Mouse (Mus musculus): ENCODE data around the gene Nup188.

The Nup188 gene

DNA sequence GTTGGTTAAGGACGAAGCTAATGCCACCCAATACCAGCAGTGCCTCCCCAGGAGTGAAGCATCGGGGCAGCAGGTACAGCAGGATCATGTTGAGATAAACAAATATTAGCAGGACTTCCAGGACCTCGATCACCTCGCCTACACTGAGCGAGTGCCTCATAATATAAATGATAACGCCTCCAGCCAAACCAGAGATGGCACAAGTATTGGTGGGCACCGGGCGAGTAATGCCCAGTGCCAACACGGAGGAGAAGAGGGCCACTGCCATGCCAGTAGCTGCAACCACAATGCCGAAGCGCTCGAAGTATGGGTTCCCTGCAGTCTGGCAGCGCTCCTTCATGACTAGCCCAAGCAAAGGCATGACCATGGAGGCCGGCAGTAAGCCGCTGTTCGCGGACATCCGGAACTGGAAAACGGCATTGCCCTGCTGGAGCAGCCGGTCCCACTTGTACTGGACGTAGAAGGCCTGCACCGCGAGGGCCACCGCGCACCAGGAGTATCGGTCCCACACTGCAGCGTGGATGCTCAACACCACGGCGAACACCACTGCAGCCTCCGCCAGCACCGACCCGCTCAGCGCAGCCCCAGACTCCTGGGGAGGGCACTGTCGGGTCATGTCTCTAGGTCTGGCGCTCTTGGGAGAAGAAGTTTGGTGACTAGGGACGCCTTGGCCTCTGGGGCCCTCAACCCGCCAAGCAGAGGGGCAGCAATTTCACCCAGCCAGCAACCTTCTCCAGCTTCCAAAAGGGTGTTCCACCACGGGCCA lies 598 bp upstream of the Nup188 start:
- DNase-seq (ENCODE audit: low spot score): no peak

DNA sequence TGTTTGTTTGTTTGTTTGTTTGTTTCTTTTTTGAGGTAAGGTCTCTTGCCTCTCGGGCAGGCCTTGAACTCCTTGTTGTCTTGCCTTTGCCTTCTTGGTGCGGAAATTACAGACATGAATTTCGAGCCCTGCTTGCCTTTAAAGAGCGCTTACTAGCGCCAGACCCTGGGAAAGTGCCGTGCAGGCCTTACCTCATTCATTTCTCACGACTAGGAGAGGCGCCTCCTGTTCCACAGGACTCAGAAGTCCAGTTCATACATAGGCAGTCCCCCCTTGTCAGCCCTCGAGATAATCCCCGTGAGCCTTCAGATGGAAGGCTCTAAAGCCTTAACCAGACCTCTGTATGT lies 803 bp downstream of the Nup188 start:
- no peak for DNase-seq (ENCODE audit: low spot score)

- DNase-seq (ENCODE audit: low spot score): no peak
Observed at GRCm38 (mm10) chr2:30299525-30299924, 13.3 kb downstream of the Nup188 start.

DNA sequence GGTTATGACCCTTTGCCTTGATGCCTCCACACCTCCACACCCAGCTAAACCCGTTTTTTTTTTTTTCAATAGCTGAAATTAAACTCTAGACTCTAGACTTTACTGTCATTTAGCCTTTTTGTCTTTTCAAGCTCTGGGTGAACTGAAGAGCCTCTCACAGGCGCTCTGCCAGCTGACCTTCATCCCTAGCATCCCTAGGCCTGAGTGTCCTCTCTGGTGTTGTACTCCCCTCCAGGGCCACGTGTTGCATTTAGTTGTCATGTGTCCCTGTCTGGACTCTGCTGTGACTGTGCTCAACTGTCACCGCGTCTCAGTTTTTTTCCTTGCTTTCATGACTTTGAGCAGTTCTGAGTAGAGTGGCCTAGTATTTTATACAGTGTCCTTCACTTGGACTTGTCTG lies 13.8 kb downstream of the Nup188 start:
- DNase-seq (ENCODE audit: low spot score): no peak

DNA sequence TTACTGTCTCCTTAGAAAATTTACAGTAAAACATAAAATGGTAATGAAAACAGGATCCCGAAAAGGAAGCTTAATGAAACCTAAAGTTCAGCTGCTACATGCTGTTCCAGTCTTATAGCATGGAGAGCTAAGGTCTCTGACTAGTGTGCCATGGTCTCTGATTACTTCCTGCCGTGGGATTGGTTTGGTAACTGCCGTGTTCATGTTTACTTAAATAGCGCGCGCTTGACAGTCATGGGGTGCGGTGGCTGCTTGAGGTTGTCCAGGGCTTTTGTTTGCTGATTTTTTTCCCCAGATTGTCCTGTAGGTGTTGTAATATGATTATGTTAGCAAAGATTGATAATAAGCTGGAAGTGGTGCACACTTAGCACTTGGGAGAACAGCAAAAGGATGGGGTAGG lies 19.9 kb downstream of the Nup188 start:
- no peak for DNase-seq (ENCODE audit: low spot score)

- DNase-seq (ENCODE audit: low spot score): no peak
Observed at GRCm38 (mm10) chr2:30309351-30309750, 23.2 kb downstream of the Nup188 start.

DNA sequence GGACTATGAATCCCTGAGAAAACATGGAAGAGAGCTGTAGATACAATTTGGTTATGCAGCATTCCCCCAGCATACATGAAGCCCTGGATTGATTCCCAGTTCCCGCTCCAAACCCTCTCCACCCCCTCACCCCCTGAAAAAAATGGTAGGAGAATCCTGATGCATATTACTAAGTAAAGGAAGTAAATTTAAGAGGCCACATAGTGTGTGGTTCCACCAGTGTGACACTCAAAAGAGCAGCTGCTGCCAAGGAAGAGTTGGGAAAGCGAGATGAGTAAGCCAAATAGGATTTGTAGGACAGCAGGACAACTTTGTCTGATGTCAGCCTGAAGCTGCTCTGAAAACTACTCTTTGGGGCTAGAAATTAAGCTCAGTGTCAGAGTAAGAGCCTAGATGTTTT lies 25.3 kb downstream of the Nup188 start:
- no peak for DNase-seq (ENCODE audit: low spot score)

DNA sequence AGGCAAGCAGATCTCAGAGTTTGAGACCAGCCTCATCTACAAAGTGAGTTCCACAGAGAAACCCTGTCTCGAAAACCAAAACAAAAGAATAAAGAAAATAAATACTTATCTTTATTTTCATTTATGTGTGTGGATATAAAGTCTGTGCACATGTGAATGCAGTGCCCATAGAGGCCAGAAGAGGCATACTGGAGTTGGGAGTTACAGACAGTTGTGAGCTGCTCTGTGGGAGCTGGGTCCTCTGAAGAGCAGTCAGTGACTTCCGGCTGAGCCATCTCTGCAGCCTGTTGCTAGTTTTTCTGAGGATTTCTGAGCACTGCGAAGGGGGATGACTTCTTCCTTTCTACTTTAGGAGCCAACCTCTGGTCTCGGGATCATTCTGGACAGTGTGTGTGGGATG lies 29.9 kb downstream of the Nup188 start:
- DNase-seq (ENCODE audit: low spot score): no peak

DNA sequence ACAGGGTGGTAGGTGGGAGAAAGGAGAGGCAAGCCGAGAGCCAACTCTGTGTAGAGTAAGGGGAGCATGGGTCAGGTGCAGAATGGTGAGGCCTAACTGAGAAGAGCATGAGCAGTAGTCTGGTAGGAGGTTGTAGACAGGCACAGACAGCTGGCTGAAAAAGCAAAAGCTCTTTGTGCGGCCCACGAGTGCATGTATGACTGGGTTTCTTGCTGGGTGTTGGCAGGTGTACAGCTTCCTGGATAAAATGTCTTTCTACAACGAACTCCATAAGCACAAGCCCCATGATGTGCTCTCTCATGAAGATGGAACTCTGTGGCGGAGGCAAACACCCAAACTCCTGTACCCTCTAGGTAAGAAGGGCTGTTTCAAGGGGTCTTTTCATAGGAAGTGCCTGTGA lies 30.8 kb downstream of the Nup188 start:
- no peak for DNase-seq (ENCODE audit: low spot score)

GRCm38 (mm10) chr2:30319260-30319659 lies 33.1 kb downstream of the Nup188 start:
- no peak for DNase-seq (ENCODE audit: low spot score)

GRCm38 (mm10) chr2:30323111-30323510 lies 36.9 kb downstream of the Nup188 start:
- DNase-seq (ENCODE audit: low spot score): no peak

GRCm38 (mm10) chr2:30325296-30325695 lies 39.1 kb downstream of the Nup188 start:
- DNase-seq (ENCODE audit: low spot score): no peak

DNA sequence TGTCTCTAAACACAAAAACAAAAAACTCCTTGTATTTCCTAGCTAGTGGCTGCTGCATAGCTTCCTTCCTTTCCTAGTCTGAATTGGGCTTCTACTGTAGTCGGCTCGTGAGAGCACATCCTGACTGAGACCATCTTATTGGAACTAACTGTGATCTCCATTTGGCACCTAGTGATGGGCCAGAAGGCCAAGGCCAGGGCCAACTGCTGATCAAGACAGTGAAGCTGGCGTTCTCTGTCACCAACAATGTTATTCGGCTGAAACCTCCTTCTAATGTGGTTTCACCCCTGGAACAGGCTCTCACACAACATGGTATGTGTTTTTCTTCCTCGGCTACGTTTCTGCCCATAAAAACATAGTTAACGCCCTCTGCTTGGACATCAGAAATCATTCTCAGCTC lies 41.1 kb downstream of the Nup188 start:
- DNase-seq (ENCODE audit: low spot score): no peak

- no peak for DNase-seq (ENCODE audit: low spot score)
Observed at GRCm38 (mm10) chr2:30328791-30329190, 42.6 kb downstream of the Nup188 start.

DNA sequence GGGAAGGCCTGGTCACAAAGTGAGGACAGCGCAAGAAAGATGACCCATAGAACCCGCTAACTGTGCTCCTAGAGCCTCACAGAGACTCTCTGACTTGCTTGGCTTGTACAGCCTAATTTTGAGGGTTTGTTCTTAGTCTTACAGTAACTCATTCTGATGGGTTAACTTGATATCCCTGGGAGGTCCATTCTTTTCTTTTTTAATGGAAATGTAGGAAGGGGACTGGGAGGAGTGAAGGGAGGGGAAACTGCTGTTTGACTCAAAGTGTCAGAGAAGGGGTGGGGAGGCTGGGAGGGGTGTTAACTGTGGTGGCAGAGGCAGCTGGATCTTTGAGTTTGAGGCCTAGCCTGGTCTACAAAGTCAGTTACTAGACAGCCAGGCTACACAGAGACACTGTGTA lies 49.1 kb downstream of the Nup188 start:
- no peak for DNase-seq (ENCODE audit: low spot score)

GRCm38 (mm10) chr2:30336174-30336915 lies 50.1 kb downstream of the Nup188 start:
- no peak for DNase-seq (ENCODE audit: low spot score)

GRCm38 (mm10) chr2:30337179-30337578 lies 51.0 kb downstream of the Nup188 start:
- DNase-seq (ENCODE audit: low spot score): no peak

DNA sequence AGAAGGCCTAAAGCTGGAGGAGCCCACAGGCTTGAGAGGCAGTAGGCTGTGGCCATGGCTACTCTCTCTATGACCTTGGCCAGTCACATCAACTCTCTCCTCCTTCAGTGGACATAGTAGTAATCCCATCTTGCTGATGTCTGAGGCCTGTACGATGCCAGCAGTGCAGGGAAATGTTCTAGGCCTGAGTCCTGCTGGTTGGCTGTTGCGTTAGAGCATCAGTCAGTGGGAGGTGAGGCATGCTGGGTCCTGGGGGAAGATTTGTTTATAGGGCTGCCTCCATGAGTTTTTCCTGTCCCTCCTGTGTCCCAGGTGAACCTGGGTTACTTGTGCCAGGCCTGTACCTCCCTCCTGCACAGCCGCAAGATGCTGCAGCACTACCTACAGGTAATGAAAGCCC lies 55.9 kb downstream of the Nup188 start:
- no peak for DNase-seq (ENCODE audit: low spot score)

DNA sequence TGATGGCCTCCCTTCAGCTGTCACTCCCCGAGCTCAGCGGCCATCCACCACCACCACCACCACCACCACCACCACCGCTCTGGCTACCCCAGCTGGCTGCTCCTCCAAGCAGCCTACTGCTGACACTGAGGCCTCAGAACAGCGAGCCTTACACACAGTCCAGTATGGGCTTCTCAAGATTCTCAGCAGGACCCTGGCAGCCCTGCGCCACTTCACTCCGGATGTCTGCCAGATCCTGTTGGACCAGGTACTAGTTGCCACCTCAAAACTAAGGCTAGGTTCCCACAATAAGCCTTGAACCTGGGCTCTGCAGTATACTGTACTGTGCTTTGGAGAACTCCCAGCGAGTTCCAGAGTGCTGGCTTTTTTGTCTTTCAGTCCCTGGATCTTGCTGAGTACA lies 56.3 kb downstream of the Nup188 start:
- no peak for DNase-seq (ENCODE audit: low spot score)

- DNase-seq (ENCODE audit: low spot score): no peak
Observed at GRCm38 (mm10) chr2:30343601-30344137, 57.5 kb downstream of the Nup188 start.

DNA sequence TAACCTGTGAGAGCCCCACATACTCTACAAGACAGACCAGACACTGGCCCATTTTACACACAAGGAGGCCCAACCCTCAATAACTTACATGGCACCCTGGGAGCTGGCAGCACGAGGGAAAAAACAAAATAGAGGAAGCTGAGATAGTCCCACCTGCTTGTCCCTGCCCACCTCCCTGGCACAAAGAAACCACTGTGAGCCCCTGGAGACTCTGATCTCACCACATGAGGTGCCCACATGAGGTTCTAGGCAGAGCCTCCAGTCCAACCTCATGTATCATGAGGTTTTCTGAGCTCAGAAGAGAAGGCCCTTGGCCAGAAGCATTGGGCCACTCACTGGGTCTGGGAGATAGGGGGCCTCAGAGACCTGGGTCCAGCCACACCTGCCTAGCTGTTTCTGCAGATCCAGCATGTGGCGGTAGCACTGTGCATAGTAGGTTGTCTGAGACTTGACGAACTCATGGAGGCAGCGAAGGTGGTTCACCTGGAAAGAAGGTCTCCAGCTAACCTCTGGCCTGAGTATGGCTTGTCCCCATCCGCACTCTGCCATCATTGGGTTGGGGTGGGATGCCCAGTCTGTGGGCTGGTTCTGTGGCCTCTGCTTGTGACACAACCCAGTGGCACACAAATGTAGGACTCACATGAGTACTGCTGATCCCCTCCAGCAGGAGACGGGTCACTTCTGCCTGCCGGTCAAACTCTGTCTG lies 59.9 kb downstream of the Nup188 start:
- no peak for DNase-seq (ENCODE audit: low spot score)

DNA sequence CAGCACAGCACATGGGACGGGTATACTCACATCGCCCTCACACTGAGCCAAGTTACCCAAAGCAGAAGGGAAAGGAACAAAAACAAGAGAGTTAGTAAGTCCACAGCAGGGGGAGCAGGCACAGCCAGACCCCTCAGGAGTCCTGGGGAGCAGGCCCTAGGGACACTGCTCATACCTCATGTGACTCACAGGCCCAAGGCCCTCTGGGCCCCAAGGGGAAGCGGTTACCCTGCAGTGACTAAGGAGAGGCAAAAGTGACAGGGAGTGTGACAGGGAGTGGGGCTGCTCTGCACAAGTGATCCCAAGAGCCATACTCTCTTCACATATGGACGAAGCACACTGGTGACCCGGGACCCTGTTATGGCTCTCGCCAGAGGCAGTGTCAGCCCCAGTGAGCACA lies 63.0 kb downstream of the Nup188 start:
- no peak for DNase-seq (ENCODE audit: low spot score)

DNA sequence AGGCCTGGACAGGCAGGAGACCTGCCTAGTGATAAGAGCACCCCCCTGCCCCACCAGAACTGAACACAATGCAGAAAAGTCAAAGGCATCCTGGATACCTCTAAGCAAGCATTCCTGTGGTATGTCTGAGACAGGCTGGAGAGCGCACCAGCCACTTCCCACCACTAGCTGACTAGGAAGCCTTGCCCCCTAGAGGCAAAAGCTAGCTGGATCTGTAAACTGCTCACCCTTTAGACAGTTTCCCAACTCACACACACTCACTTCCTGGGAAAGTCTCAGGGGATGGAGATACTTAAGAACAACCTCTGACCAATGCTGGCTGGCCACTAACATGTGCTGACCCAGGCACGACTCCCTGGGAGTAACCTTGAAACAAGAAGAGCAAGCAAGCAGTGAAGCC lies 65.0 kb downstream of the Nup188 start:
- DNase-seq (ENCODE audit: low spot score): no peak
